Mouse (Mus musculus): ENCODE measurements around the gene Plcxd2.

Plcxd2 gene

DNA sequence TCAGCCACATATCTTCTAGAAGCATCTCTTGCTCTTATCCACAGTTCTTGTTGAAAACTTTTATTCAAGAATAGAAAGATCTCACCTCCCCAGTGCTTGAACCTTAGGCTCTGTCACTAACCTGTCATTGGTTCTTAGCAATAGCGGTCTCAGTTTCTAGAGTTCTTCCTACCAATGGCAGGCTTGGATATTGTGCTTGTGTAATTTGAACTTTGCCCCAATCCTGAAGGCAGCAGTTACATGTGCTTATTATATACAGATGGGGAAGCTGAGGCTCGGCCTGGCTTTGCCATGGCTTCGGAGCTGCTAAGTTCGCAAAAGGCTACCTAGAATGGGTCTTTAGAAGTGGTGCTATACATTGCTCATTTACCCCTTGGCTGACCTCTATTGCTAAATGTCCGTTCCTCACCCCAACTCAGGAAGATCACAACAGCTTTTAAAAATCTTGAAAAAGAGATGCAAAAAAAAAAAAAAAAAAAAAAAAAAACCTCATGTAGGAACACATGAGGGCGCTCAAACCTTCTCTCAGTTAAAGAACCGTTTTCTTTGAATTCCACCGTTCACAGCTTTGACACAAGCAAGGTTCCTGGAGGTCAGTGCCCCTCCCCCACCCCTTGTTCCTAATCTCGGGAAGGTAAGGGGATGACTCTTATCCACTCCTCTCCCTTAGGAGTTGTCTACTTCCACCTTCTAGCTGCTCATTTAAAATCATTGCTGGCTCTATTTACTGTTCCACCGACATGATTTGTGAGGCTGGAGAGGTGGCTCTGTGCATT, 18.9 kb downstream of the Plcxd2 start:
- DNase-seq (ENCODE audit: low read depth in 2 of 2, low spot score in 2 of 2) = no peak

DNA sequence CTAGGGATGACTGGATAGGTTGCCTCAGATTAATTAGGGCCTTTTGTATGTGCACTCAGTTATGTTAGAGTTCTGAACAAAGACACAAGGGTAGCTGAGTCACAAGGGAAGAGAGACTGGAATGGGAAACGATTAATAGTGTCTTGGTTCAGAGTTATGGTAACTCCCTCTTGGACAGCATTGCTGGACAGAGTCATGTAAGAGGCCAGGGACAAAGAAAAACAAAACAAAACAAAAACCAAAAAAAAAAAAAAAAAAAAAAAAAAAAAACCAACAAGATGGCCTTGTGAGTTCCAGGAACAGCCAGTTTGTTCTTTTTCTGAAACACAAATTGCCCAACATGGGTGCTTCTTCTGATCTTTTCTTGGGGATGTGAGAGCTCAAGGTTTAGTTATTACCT, 23.8 kb downstream of the Plcxd2 start:
- DNase-seq (ENCODE audit: low read depth in 2 of 2, low spot score in 2 of 2) = no peak

DNA sequence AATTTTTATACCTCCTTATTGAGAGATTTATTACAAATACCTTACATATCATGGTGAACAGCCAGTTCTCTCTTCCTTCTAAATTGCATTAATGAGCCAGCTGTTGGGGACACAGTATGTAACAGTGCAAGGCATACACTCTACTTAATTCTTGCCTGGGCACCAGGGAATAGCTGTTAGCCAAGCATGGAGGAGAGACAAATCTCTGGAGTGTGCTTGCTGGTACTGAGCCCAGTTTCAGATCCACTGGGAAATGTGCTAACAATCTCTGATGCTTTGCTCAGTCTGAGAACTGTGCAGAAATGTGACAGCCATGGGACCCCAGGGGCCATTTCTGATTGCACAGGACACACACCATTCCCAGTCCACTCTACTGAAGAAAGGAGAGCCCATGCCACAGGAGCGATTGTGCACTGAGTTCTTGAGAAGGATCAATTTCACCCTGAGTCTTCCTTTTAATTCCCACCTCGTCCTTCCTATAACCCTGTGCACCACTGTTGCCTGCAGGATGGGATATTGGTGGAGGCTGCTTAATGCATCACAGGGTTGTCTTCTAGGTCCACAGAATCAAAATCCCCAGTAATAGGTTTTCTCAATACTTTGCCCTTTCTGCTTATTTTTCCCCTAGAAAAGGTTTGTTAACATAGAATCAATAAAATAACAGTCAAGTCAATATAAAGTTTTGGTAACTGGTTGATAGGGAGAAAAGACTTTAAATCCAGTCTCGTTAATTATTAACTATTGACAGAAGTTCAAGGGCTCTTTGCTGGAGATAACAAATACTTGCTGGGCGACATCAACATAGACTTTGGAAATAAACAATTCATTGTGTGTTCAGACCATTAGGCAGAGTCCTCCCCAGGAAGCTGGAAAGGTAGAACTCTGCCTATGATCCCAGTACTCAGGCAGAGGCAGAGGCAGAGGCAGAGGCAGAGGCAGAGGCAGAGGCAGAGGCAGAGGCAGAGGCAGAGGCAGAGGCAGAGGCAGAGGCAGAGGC, 25.1 kb downstream of the Plcxd2 start:
- no peak for DNase-seq (ENCODE audit: low read depth in 2 of 2, low spot score in 2 of 2)

DNA sequence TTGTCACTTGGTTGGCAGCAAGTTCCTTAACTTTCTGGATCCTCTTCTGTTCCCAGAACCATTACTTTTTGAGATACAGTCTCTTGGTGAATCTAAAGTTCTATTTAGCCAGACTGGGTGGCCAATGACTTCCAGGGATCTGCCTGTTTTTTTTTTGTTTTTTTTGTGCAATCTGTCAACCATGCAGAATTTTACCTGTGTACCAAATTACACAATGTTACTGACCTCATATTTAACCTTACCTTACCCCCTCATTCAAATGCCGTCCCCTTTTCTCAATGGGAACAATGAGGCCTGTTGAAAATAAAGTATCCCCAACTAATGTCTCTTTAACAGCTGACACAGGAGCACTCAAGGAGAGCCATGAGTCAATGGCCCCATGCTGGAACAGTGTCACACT, 33.8 kb downstream of the Plcxd2 start:
- no peak for DNase-seq (ENCODE audit: low read depth in 2 of 2, low spot score in 2 of 2)

DNA sequence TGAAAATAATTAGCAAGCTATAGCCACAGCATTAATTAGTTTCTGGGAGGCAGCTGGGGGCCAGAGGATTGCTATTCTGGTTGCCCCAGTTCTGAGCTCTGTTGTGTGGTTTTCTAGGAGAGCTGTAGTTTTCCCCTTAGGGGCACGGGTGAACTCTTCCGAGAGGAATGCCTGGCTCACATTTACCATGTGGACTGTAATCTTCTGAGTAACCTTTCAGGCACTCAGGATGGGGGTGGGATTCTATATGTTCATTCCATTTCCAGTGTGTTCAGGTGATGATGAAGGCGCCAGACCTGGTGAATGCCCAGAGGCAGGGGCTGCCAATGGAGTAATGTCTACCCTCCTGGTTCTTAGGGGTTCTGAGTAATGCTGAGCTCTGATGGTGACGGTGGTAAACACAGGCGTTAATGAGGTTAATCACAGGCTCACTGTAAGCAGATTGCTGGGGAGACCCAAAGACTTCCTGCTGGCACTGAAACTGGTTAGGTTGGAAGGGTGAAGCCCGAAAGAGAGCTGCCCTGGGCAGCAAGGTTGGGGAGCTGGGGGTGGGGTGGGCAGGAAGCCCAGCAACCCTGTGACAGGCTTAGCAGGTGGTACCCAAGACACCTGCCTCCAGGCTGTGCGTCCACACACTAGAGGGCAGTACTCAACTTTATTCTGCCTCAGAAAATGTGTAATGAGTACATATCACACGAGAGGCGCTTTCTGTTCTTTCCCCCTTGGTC, 35.9 kb downstream of the Plcxd2 start:
- DNase-seq (ENCODE audit: low read depth in 2 of 2, low spot score in 2 of 2) = no peak

DNA sequence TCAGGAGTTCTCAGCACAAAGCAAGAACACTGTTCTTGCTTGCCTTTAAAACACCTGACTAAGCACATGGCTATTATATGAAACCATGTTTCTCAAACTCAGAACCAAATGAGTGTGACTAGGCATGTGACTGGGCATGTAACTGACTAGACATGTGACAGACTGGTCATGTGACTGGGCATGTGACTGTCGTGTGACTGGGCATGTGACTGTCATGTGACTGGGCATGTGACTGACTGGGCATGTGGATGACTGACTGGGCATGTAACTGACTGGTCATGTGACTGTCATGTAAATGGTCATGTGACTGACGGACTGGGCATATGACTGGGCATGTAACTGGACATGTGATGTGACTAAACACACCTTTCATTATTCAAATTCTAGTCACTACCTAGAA, 39.8 kb downstream of the Plcxd2 start:
- no peak for DNase-seq (ENCODE audit: low read depth in 2 of 2, low spot score in 2 of 2)

DNA sequence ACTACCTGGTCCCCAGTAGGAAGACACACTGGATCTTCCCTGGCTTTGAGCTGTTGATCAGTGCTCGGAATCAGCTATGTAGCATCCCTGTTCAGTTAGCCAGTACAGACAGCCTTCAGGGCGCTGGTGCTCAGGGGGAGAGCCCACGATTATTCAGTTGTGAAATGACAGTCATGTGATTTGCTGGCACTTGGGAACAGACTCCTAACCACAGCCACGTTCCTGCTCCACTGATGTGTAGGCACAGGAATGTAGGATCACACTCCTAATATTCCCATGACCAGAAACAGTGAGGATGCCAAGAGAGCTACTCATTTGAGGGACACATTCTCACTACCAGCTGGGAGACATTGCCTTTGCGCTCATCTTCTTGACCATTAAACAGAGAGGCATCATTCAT, 41.3 kb downstream of the Plcxd2 start:
- DNase-seq (ENCODE audit: low read depth in 2 of 2, low spot score in 2 of 2) = no peak

DNA sequence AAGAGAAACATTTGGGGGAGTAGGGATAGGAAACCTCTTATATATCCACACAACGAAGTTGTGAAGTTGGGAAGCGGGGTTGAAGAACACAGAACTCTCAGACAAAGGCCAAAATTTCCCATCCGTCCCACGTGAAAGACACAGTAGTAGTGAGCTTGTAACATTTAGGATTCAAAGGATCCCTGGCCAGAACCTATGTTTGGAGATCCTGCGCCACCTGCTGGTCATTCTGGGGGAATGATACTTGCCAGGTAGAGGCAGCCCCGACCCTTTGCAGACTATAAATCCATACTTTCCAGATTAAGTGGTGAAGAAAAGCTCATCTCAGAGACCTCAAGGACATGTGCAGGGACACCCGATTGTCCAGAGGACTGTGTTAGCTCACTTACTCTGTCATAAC, 42.5 kb downstream of the Plcxd2 start:
- DNase-seq (ENCODE audit: low read depth in 2 of 2, low spot score in 2 of 2) = peak; percentile 32 to 41

DNA sequence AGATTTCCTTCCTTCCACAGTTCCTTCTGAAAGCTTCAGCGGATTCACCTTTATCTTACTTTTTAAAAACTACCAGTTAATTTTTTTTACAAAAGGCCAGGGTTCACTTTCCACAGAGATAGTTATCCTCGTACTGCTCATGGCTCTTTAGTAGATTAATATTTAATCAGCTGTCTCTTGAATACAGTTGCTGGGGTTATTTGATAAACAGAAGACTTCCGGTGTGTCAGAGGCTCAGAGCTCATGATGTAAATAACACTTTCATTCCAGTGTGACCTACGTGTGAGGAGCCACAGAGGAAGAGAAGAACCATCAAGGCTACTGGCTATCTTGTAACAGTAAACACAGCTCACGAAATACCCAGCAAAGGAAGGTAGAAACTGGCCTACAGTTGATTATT, 43.4 kb downstream of the Plcxd2 start:
- DNase-seq (ENCODE audit: low read depth in 2 of 2, low spot score in 2 of 2) = no peak

DNA sequence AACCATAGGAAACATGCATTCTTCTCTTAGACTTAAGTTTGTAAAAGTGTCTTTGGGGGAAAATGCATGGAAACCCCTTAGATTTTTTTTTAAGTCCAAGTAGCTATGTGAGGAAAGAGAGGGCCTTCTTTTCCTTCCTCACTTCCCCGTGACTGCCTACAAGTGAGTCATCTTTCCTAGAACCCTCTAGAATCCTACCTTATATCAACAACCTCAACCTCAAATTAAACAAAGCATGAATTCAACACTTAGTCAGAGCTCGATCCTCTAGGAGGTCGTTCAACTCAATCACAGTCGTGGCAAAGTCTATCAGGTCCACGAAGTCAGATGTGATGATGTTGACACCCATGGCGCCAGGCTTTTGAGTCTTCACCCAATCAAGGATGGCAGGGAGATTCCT, 45.2 kb downstream of the Plcxd2 start:
- no peak for DNase-seq (ENCODE audit: low read depth in 2 of 2, low spot score in 2 of 2)

DNA sequence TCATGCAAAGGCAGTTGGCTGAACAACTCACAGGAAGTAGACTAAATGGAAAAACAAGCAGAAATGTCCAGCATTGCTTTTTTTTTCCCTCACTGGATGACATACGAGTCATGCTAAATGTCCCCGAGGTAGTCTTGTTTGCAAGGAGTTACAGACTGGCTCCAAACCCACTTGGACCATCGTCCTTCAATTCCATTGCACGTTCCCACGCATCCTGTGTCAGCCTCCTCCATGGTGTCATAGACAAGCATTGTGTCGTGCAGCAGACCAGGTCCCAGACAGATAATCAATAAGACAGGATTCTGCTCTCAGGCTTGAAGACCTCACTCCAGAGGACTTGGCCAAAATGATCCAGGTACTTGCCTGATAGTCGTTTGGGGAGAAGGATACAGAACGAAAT, 46.2 kb downstream of the Plcxd2 start:
- no peak for DNase-seq (ENCODE audit: low read depth in 2 of 2, low spot score in 2 of 2)

DNA sequence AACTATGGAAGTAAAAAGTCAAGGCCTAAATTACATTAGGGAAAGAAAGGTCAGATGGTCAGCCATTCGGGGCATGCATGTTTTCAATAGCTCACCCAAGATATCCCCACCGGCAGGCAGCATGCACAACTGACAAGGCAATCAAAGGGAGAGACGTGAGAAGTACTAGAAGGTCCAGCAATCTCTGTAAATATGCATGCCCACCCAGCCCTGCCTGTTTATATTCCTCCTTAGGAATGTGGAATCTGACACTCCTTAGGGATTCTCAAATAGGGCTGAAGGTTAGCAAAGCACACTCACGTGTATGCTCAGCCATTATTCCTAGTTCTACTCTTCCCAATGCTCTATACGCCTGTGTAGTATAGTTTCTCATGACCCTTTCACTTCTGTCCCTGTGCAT, 46.9 kb downstream of the Plcxd2 start:
- DNase-seq (ENCODE audit: low read depth in 2 of 2, low spot score in 2 of 2) = no peak

DNA sequence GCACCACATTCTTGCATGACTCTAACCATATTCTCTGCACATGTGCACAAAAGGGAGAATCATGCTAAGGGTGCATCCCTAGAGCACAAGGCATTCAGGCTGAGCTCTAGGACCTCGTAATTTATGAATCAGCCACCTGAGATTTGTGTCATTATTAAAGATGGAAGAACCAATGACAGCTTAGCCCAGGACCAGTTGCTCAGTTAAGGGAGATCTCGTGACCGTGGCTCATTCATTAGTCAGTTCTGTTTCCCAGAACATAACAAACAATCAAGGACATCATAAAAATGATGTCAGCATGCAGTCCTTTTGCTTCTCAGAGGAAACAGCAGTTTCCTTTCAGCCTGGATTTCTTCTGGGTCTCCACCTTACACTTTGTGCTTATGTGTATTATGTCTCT, 49.0 kb downstream of the Plcxd2 start:
- no peak for DNase-seq (ENCODE audit: low read depth in 2 of 2, low spot score in 2 of 2)

DNA sequence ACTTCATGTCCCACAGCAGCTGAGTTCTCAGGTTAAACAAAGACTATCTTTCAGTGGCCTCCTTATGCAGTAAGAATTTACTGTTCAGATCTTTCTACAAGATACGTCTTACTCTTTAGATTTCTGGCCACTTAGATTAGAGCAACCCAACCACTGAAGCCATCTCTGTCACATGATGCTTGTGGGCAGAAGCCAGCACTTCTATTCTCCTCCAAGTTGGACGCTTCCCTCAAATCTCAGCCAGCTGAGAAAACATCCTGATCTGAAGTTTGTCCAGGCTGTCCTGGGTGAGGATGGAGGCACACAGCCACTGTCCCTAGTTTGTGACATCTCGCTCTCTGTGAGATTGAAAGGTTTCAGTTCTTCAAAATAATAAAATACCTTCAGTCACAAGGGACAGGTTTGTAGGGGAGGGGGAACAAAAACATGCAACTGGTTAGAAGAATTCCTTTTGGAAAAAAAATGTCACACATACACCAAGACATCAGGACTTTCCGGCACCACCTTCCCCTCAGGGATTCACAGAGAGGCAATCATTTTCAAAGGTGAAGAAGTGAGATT, 53.5 kb downstream of the Plcxd2 start:
- DNase-seq (ENCODE audit: low read depth in 2 of 2, low spot score in 2 of 2) = no peak

DNA sequence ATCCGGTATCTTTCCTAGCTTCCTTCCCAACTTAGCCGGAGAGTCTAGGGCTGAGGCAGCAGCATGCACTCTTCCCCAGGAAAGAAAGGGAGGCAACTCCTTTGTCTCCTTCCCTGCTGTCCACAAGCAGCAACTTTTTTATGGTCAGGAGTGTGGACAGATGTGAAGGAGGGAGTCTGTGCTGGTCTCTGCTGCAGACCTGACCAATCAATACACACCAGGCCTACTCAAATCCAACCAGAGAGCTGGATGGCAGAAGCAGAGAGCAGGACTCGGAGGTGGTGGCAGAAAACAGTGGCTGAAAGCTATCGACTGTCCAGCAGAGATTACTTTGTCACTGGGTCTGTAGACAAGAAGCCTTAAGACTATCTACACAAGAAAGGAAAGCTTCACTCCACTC, 56.6 kb downstream of the Plcxd2 start, which contains the start of gene Phldb2:
Gene Phldb2, minus strand, starts transcription at position 205 of the 400 bp plus-strand sequence.
- DNase-seq (ENCODE audit: low read depth in 2 of 2, low spot score in 2 of 2) = no peak

DNA sequence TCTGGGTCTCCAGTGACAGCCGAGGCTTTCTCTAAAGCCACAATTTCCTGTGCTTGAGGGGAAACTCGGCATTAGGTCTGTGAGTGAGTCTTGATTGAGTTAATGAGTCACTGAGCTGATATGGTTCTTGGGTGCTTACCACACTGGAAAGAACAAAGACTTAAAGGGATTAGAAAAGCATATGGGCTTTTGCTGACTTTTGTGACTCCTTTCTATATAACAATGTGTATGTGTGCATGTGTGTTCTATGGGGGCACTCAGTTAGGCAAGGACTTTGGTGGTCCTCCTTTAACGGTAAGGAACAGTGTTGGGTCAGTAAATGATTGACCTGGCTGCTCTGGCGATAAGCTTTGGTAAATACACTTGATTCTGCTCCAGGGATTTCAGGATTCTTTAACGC, 57.5 kb downstream of the Plcxd2 start:
- DNase-seq (ENCODE audit: low read depth in 2 of 2, low spot score in 2 of 2) = no peak

DNA sequence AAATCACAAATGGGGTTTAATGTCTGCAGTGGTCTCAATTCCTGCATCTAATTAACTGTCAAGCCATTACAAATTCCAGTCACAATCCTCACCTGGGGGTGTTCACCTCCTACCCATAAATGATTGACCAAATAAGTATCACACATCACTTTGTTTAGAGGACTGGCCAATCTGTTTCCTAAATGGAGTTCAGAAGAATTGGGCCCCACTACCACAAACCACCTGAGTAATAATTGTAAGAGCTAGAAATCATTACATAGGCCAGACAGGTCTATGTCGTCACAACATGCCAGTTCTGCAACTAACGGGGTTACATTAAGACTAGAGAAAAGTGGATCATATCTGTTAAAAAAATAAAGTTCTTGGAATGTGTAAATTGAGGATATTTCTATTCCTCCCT, 58.0 kb downstream of the Plcxd2 start:
- DNase-seq (ENCODE audit: low read depth in 2 of 2, low spot score in 2 of 2) = no peak

DNA sequence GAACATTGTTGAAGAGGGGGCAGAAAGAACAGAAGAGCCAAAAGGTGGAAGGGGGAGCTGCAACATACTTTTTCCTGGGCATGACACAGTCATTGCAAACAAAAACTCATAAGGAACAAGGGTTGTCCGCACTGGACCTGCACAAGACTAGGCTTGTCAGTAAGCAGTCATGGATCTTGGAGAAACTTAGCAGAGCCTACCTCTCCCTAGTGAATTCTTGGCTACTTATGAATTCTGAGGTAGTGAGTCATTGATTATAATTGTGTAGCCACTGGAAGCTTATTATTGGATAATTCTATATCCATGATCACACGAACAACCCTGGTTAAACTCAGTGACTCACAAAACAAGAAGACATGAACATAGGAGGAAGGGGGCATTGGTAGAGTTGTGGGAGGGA, 63.7 kb downstream of the Plcxd2 start:
- no peak for DNase-seq (ENCODE audit: low read depth in 2 of 2, low spot score in 2 of 2)

DNA sequence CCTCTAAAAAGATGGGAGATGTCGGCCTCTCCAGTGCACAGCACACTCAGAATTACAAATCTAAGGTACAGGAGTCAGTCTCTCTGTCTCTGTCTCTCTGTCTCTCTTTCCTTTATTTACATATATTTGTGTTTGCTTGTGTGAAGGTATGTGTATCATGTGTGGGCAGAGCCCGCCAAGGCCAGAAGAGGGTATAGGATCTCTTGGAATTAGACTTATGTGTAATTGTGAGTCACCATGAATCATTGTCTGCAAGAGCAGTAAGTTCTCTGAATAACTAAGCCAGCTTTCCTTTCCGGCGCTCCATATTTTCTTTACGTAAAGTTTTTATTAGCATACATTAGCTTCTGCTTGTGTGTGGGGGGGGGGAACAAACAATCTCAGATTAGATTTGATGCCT, 64.4 kb downstream of the Plcxd2 start:
- DNase-seq (ENCODE audit: low read depth in 2 of 2, low spot score in 2 of 2) = no peak

DNA sequence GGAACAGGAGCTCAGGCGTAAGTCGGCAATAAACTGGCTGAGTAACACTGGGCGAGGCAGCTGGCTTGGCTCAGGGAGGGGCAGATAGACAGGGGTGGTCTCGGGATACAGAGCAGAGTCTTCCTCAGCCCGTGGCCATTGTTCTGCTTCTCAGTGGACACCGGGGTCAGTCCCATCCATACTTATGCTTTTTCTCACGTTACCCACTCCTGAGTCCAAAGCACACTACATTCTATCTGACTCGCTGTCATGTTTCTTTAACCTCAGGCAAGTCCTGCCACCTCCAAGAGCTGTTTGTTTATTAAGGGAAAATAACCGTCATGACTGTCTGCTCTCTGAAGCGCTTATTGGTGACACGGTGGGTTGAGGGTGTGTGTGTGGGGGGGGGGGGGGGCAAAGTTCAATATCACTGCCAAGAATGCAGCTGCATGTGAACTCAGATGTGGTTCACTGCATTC, 64.8 kb downstream of the Plcxd2 start:
- DNase-seq (ENCODE audit: low read depth in 2 of 2, low spot score in 2 of 2) = no peak

All from CD8-positive naive resting alpha-beta T cell, adult 2 months (primary cell).